Mouse (Mus musculus) lung, embryonic 16.5 days (tissue): ENCODE measurements around the gene Spag6. TPM values are rescaled to one million over a fixed set of nuclear protein-coding genes. Genes with fewer than 3 reads are reported as not detected.

Experiments
- ATAC-seq: fragments of 200-750 bp; cut with Nextera tagmentation; 2 replicates; pipeline ENCODE4 v1.8.0; 2017; ENCODE audit warnings: low read depth, mild to moderate bottlenecking, moderate library complexity
- H3K27ac ChIP-seq: fragments of 300-500 bp; sonication (generic); 2 replicates; pipeline ENCODE4 v1.5.1; 2014; ENCODE audit warnings: mild to moderate bottlenecking, control low read depth, low read length
- H3K27me3 ChIP-seq: fragments of 300-500 bp; sonication (generic); 2 replicates; pipeline ENCODE4 v1.6.1; 2014; ENCODE audit warnings: low read depth, low read length, mixed read lengths; ENCODE audit not compliant: control insufficient read depth, insufficient read depth
- H3K36me3 ChIP-seq: fragments of 300-500 bp; sonication (generic); 2 replicates; pipeline ENCODE4 v1.6.1; 2014; ENCODE audit warnings: low read length; ENCODE audit not compliant: control insufficient read depth, insufficient read depth
- H3K4me1 ChIP-seq: fragments of 300-500 bp; sonication (generic); replicated peaks from 2 replicates; pipeline ENCODE4 v1.6.1; 2014; ENCODE audit warnings: low read length, mixed read lengths; ENCODE audit not compliant: control insufficient read depth, insufficient read depth
- H3K4me2 ChIP-seq: fragments of 300-500 bp; sonication (generic); 2 replicates; pipeline ENCODE4 v1.6.1; 2014; ENCODE audit warnings: low read depth, low read length, control low read depth
- H3K4me3 ChIP-seq: fragments of 300-500 bp; sonication (generic); 2 replicates; pipeline ENCODE4 v1.5.1; 2014; ENCODE audit warnings: mild to moderate bottlenecking, low read length, control low read depth
- H3K9ac ChIP-seq: fragments of 300-500 bp; sonication (generic); 2 replicates; pipeline ENCODE4 v1.6.1; 2014; ENCODE audit warnings: low read length, control low read depth
- H3K9me3 ChIP-seq: fragments of 300-500 bp; sonication (generic); 2 replicates; pipeline ENCODE4 v1.6.1; 2016; ENCODE audit warnings: low read length; ENCODE audit not compliant: control insufficient read depth
- WGBS: fragments of 180-500 bp; shearing (Covaris S2); extraction: QIAGEN DNeasy Blood & Tissue Kit; methylation state at CpG from one replicate; pipeline ENCODE4 v1.1.7; 2014; 5-methylcytosine and 5-hydroxymethylcytosine counted together
- polyA plus RNA-seq: library from polyadenylated mRNA; unstranded; fragments of >200 nt; fragmentation: Nextera tagmentation; extraction: Ambion mirVana; gene quantifications from 2 replicates; pipeline ENCODE4 v1.2.1, GENCODE M21; 2015

Gene Spag6
- polyA plus RNA-seq, 1 experiment from 2014 or later: 0.15 TPM

GRCm38 (mm10) chr2:18774326-18774725 is 80.5 kb downstream of the Spag6 start:
- no peak for ATAC-seq
- Histone ChIP-seq H3K4me2 (no peak overlapping the region), H3K4me3 (no peak overlapping the region), H3K36me3 (no peaks in the 10 kb centered on the region), H3K4me1 (no peaks in the 10 kb centered on the region; the same call in 1 of the 2 replicates), H3K9me3 (no peaks in the 10 kb centered on the region; the same call in 1 of the 2 replicates), H3K27me3 (no peaks in the 10 kb centered on the region), H3K9ac (no peak overlapping the region), H3K27ac (no peak overlapping the region)
- 51% methylated on average over 6 of the region's 6 CpGs for WGBS

- no peaks in the 10 kb centered on the region; the same call in 1 of the 2 replicates for H3K4me1 ChIP-seq
- H3K27ac ChIP-seq: no peak overlapping the region
- no peak overlapping the region for H3K4me3 ChIP-seq
- no peak overlapping the region for H3K4me2 ChIP-seq
- 14% methylated on average over 9 of the region's 9 CpGs for WGBS
- no peaks in the 10 kb centered on the region for H3K36me3 ChIP-seq
- ATAC-seq: no peak; the same call in 1 of the 2 replicates
- H3K27me3 ChIP-seq: no peaks in the 10 kb centered on the region
- no peak overlapping the region for H3K9ac ChIP-seq
- H3K9me3 ChIP-seq: no peaks in the 10 kb centered on the region
These were observed 84.4 kb downstream of the Spag6 start for GRCm38 (mm10) chr2:18778220-18778619.

DNA sequence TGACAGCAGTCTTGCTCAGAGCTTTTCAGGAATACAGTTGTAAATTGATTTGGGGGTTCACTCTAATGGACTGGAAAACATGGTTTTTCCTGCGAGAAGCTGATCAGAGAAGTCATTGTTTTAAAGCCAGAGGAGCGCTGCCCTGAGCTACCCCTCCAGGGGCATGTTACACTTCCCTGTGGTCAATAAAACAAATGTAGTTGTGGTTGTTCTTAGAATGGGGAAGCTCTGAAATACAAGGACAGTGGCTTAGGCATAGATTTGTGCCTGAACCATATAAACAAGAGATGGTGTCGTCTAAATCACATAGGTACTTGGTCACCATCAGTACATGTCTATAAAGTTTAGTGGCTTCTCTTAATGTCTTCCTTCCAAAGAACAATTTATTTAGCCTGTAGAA is 86.0 kb downstream of the Spag6 start:
- 90% methylated on average over 3 of the region's 3 CpGs for WGBS

GRCm38 (mm10) chr2:18781296-18781695 is 87.5 kb downstream of the Spag6 start:
- ATAC-seq: no peak
- Histone ChIP-seq H3K36me3 (no peaks in the 10 kb centered on the region), H3K9me3 (no peaks in the 10 kb centered on the region), H3K4me1 (no peaks in the 10 kb centered on the region; the same call in 1 of the 2 replicates), H3K27me3 (no peaks in the 10 kb centered on the region), H3K9ac (no peak overlapping the region), H3K4me3 (no peak overlapping the region), H3K4me2 (no peak overlapping the region), H3K27ac (no peak overlapping the region)
- 81% methylated on average over 7 of the region's 7 CpGs for WGBS

More for the DNA sequence above, 86.0 kb downstream of the Spag6 start:
- no peak overlapping the region for H3K9ac ChIP-seq
- H3K27ac ChIP-seq: no peak overlapping the region
- no peaks in the 10 kb centered on the region for H3K9me3 ChIP-seq
- no peaks in the 10 kb centered on the region for H3K36me3 ChIP-seq
- ATAC-seq: no peak
- no peaks in the 10 kb centered on the region for H3K27me3 ChIP-seq
- no peak overlapping the region for H3K4me3 ChIP-seq
- no peak overlapping the region for H3K4me2 ChIP-seq
- H3K4me1 ChIP-seq: no peaks in the 10 kb centered on the region; the same call in 1 of the 2 replicates

GRCm38 (mm10) chr2:18794261-18794660 is 100.4 kb downstream of the Spag6 start:
- Histone ChIP-seq H3K9me3 (no peaks in the 10 kb centered on the region), H3K9ac (no peak overlapping the region), H3K27ac (no peak overlapping the region), H3K4me3 (no peak overlapping the region), H3K4me2 (no peak overlapping the region), H3K36me3 (no peaks in the 10 kb centered on the region), H3K4me1 (no peaks in the 10 kb centered on the region), H3K27me3 (peaks cover 16% of the 10 kb centered on the region)
- ATAC-seq: no peak
- WGBS: 73% methylated on average over 4 of the region's 4 CpGs

- Histone ChIP-seq H3K27ac (no peak overlapping the region), H3K9me3 (no peaks in the 10 kb centered on the region), H3K4me2 (no peak overlapping the region), H3K4me3 (no peak overlapping the region), H3K27me3 (peaks cover 46% of the 10 kb centered on the region), H3K9ac (no peak overlapping the region), H3K4me1 (peaks cover 13% of the 10 kb centered on the region; the same call in 1 of the 2 replicates), H3K36me3 (no peaks in the 10 kb centered on the region)
- no peak for ATAC-seq
- WGBS: 85% methylated on average over 8 of the region's 8 CpGs
These were observed 103.9 kb downstream of the Spag6 start for GRCm38 (mm10) chr2:18797776-18798175.

- Histone ChIP-seq H3K36me3 (no peaks in the 10 kb centered on the region), H3K9ac (no peak overlapping the region), H3K4me3 (peak overlapping the region; percentile 44), H3K27ac (no peak overlapping the region), H3K27me3 (peaks cover 49% of the 10 kb centered on the region), H3K9me3 (no peaks in the 10 kb centered on the region), H3K4me2 (peak overlapping the region; percentile 70), H3K4me1 (peaks cover 13% of the 10 kb centered on the region; the same call in 1 of the 2 replicates)
- WGBS: 13% methylated on average over 17 of the region's 17 CpGs
- no peak for ATAC-seq
These were observed 105.6 kb downstream of the Spag6 start for GRCm38 (mm10) chr2:18799265-18799965.

Other genes starting within 250 kb of the Spag6 start
- 201 and 219 TPM in 2 replicates for gene Commd3, start 21.6 kb upstream of the Spag6 start, polyA plus RNA-seq
- 20.8 TPM in 2 replicates for gene Bmi1, start 17.0 kb upstream of the Spag6 start, polyA plus RNA-seq